Mouse (Mus musculus) 3134 (cell line): ENCODE measurements around the gene Mdh2.

Source experiments
- DNase-seq: peaks from one replicate; pipeline ENCODE4 v3.0.0-alpha.2; 2011; ENCODE audit warnings: low spot score; ENCODE audit not compliant: insufficient read length; ENCODE audit errors: extremely low read depth

The Mdh2 gene

DNA sequence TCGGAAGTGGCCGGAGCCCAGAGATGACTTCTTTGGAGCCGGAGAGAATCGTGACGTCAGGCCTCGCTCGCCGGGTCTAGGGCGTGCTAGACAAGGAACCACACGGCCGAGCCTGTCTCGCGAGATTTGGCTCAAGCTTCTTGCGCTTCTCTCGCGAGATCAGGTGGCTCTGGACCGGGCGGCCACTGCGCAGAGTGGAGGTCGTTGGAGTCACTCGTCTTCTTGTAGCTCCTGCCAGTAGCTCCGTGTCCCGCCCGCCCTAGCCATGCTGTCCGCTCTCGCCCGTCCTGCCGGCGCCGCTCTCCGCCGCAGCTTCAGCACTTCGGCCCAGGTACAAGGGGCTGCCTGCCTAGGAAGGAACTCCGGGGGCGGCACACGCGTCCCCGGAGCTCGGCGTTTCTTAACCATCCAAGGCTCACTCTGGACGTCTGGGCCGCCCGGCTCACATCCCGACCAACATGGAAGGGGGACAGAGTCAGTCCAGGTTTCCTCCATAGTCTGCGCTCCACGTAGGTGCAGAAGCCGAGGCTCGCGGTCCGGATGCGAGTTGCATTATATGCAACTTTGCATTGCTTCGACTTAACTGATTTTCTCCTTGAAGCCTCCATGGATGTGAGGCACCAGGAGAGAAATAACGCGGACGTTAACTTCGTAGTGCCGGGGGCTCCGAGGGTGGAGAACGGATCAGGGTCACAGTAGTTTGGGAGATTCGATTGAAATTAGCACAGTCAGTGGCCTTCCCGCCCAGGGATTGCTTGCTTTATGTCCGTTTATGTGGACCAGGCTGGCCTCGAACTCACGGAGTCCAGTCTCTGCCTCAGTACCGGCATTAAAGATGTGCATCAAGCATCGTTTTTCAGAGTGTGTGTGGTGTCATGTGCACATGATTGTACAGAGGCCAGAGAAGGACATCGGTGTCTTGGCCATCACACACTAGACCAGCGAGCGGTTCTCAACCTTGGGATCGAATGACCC is at the start of gene Mdh2:
Mdh2 (plus strand) TSS at position 10 of the 975 bp plus-strand sequence.
- peak; percentile 99 for DNase-seq

DNA sequence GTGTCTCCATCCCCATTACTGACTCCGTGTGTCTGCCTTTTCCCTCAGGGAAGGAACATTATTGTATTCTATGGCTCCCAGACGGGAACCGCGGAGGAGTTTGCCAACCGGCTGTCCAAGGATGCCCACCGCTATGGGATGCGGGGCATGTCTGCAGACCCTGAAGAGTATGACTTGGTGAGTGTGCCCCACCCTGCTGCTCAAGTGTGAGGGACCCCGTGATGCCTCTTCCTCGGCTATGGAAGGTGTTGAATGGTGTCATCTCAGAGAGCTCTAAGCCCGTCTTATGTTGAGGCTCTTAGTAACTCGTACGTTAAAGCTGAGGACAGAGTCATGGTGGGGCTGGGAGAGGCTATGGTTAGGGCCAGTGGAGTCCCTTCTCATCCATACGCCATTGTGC is 48.9 kb upstream of the Mdh2 start:
- no peak for DNase-seq

DNA sequence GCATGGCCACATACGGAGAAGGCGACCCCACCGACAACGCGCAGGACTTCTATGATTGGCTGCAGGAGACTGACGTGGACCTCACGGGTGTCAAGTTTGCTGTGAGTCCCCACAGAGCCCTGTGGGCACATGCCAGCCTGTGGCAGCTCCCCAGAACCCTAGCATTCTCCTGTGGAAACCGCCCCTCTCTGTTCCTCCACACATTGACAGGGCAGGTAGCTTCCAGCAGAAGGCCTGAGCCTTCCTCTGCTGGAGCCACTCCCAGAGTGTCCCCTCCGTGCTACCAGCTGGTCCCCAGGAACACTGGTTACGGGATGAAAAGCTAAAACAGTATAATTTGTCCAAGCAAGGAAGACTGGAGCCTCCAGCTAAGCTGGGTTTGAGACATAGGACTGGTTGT is 48.0 kb upstream of the Mdh2 start:
- no peak for DNase-seq

DNA sequence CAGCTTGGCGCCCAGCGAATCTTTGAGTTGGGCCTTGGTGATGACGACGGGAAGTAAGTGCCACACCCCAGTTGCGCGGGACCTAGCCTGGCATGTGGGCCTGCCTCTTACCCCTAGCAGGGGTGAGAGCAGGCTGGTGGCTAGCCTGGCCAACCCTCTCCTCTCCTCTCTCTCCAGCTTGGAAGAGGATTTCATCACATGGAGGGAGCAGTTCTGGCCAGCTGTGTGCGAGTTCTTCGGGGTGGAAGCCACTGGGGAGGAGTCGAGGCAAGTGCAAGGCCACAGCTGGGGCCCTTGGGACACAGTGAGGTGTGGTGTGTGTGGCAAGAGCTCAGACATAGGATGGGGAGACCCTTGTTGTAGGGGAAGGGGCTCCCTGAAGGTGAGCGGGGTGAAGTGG is 47.4 kb upstream of the Mdh2 start:
- no peak for DNase-seq

DNA sequence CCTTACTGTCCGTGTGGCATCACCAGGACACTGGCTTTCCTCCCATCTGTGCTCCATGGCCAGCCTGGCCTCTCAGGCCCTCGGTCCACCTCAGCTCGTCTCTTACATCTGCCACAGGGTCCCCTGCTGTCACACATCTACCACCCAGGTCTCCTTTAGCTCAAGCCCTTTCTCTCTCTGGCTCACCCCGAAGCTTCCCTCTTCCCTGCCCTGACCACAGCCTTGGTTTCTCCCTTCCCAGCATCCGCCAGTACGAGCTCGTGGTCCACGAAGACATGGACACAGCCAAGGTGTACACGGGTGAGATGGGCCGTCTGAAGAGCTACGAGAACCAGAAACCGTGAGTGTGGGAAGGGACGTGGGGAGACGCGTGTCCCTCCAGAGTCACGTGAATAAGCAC is 47.0 kb upstream of the Mdh2 start:
- DNase-seq = no peak

DNA sequence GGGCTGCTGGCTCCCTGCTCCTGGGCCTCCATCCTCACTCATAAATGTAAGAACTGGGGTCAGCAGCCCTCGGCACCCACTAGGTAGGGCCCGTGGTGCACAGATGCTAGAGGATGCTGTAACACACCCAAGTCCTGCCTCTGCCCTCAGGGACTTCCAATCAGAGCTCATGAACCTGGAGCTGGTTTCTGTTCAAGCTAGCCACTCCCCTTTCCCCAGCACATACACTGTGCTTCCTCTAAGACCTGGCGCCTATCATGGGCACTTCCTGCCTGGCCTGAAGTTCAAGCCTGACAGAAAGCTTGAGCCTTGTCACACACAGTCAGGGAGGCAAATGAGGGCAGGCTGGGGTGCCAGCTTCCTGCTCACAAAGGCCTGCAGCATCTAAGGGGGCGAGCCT is 45.2 kb upstream of the Mdh2 start:
- DNase-seq = no peak

DNA sequence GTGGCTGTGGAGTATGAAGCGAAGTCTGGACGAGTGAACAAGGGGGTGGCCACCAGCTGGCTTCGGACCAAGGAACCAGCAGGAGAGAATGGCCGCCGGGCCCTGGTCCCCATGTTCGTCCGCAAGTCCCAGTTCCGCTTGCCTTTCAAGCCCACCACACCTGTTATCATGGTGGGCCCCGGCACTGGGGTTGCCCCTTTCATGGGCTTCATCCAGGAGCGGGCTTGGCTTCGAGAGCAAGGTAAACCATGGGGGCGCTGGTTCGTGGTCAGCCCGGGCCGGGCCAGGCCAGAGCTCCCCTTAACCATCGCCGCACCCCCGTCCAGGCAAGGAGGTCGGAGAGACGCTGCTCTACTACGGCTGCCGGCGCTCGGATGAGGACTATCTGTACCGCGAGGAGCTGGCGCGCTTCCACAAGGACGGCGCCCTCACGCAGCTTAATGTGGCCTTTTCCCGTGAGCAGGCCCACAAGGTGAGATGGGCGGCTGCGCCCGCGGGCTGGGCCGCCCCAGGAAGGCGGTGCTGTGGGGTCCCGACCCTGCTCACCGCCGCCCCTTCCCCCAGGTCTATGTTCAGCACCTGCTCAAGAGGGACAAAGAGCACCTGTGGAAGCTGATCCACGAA is 44.1 kb upstream of the Mdh2 start:
- DNase-seq = no peak

DNA sequence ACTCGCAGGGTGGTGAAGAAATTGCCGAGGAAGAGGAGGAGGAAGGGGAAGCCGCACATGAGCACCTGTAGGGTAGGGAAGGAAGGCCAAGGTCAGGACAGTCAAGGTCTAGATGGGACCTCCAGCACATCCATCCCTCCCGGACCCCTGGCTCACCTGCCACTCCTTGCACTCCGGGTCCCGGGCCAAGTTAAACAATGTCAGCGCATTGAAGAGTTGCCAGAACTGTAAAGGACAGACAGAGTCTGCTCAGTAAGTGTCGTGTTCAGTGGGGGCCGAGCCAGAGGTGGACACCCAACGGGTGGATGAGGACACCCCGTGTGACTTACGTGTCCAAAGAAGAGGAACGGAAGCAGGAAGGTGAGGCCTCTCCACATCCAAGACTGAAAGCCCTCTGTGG is 42.5 kb upstream of the Mdh2 start:
- DNase-seq = no peak

DNA sequence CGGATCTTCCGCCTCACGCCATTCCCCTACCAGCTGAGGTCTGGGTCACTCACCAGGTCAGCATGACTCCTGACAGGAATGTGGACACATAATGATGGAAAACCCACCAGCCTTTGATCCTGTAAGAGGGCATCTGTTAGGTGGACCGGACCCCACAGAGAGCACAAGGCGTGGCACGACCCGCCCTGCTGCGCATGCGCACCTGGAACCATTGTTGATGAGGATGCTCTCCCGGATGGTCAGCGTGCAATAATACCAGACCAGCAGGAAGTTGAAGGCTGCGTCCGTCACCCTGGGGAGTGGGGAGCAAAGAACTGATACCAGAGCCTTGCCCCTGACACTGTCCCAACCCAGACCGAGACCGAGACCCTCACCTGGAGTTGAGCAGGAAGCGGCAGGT is 41.7 kb upstream of the Mdh2 start:
- no peak for DNase-seq

DNA sequence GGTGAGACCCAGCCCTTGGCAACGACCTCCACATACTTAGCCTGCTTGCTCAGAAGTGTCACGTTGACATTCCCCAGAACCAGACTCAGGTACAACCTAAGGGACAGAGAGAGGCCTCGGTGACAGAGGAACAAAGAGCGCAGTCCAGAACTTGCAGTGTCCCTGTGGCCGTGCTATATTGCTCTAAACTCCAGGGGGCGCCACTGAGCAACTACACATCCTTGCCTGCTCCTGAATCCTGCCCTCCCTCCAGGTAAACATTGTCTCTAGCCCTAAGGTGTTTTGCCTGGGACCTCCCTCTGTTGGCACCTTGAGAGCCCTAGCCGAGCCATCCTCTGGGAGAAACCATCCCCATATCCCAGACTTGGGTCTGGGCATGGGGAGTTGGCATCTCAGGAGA is 41.1 kb upstream of the Mdh2 start:
- DNase-seq = no peak

DNA sequence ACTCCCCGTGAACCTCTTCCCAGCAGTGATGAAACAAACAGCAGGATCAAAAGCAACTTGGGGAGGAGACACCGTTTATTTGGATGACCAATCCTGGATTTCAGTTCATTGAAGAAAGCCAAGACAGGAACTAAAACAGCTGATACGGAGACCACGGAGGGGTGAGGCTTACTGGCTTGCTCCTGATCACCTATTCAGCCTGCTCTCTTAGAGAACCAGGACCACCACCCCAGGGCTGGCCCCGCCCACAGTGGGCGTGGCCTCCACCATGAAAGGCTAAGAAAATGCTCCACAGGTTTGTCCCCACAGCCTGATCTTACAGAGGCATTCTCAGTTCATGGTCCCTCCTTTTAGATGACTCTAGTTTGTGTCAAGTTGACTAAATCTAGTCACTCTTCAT is 40.0 kb upstream of the Mdh2 start:
- DNase-seq = no peak

DNA sequence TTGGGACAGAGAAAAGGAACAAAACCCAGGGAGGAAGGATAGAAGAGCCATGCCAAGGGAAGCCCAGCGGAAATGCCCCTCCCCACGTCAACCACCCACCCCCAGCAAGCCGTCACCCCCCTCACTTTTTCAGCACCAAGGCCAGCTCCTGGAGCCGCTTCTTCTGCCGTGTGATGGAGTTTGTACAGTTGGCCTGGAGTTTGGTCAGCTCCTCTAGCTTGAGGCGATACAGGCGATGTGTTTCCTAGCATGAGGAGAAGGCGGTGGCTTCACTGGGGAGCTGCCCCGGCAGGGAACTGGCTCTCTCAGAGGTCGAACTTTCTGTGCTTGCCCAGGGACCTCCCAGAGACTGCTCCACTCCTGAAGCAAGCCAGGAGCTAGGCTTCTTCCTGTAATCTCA is 36.1 kb upstream of the Mdh2 start:
- DNase-seq = no peak

DNA sequence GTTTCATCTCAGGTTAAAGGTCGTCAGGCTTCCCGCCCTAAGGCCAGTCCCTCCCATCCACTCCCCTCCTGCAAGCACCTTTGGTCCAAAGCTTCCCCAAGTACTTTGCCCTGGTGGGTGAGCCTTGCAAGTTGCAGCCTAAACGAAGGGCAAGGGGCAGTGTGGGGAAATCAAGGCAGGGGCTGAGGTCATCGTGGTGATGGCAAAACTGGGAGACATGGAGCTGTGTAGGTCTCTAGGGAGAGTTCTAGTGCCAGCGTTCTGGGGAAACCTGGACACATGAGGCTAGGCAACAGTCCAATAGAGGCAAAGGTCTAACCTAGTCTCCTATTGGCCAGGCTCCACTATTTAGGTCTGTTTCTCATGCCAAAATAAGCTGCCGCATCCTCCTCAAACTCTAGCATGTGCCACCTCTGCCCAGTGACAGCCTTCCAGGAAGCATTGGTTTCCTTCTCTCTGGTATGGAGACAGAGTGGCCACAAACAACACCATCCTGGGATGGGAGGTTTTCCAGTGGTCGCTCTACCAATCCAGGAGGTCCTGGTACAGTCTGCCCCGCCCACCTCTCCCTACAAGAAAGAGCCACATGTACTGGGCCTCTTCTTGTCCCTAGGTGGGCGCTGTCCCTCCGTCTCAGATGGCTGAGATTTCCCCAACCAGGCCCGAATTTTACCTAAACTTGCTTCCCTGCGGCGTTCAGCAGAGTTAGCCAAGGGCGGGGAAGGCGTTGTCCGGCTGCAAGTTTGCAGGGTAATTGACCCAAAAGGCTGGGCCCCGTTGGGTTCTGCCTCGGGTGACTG is 35.1 kb upstream of the Mdh2 start:
- DNase-seq = peak; percentile 66

DNA sequence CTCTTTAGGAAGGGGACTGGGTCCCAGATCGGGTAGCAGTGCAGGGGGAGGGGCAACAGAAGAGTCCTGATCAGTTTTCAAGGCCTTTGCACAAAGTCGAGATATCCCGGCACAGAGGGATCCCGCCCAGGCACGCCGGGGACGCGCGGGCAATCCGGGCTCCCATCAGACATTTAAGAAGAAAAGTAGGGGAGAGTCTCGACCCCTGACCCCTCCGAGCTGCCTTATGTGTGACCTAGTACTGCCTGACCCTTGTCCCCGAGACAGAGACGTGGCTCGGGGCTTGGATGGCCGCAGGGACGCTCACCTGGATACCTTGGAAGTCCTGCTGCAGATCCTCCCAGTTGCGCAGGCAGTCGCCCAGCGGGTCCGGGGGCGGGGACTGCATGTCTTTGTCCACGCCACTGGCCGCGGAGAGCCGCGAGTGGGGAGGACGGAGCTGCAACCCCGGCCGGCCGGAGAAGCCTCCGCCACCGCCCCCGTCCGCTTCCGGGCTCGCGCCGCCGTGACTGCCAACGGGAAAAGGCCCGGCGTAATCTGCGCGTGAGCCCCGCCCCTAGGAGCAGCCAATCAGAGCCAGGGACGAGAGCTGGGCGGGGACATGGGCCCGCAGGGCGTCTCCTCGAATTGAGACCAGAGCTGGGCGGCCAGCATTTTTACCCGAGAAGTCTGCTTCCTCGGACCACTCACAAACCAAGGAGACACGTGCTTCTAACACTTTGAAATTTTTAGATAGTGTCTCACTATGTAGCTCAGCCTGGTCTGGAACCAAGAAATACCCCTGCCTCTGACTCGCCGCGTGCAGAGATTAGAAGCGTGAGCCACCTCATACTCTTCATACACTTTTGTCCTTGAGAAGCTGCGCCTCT is 34.3 kb upstream of the Mdh2 start, which contains the start of gene Tmem120a:
Tmem120a (minus strand) TSS at position 708 of the 869 bp plus-strand sequence.
- DNase-seq = peak; percentile 93

DNA sequence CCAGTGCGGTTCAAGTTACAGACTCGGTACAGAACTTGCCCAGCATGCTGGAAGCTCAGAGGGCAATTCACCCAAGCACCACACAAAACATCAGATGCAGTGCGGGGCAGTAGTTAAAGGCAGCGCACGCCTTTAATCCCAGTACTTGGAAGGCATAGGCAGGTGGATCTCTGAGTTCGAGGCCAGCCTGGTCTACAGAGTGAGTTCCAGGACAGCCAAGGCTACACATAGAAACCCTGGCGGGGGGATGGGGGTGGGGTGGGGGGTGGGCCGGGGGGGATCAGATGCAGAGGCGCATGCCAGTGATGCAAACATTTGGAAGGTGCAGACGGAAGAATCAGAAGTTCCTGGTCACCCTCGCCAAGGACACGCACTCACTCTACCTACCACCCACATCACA is 33.5 kb upstream of the Mdh2 start:
- no peak for DNase-seq

DNA sequence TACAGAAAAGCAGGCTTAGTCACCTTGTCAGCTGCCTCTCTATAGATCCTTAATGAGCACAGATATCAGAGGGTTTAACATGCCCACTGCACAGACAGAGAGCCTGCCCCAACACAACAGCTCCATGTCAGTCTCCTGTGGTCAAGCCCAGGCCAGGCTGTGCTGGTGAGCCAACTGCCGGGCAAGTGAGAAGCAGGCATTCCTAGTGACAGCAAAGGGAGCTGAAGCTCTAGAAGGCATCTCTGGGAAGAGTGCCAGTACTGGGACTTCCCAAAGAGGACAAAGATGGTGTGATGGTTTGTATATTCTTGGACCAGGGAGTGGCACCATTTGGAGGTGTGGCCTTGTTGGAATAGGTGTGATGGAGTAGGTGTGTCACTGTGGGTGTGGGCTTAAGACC is 27.2 kb upstream of the Mdh2 start:
- no peak for DNase-seq

DNA sequence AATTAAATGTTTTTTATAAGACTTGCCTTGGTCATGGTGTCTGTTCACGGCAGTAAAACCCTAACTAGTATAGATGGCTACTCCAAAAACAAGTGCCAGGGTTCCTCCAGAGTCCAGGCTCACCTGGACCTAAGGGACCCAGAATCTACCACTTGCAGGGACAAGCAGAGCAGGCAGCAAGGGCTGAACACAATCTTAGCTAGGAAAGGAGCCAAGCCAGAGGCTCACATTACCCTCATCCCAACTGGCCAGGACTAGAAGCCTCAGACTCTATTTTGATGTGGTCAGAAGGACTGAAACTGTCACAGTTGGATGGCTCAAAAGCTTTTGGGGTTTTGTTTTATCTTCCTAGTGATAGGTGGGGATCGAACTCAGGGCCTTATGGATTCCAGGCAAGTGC is 26.7 kb upstream of the Mdh2 start:
- no peak for DNase-seq

DNA sequence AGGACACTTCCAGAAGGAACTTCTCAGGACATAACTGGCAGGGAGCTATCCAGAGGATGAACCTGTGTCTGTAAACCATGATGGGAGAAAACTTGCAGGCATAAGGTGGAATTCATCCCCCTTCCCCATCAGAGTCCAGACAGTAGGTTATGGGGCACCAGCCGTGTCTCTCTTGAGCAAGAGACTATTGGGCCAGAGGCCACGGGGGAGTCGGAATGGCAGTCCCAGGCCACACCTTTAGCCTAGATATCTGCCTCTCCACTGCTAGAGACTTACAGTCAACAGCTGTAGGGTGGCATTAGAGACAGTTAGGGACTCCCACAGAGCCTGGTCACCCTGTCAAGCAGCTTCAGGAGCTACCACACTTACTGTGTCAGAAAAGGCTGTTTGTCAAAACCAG is 16.4 kb upstream of the Mdh2 start:
- DNase-seq = no peak

DNA sequence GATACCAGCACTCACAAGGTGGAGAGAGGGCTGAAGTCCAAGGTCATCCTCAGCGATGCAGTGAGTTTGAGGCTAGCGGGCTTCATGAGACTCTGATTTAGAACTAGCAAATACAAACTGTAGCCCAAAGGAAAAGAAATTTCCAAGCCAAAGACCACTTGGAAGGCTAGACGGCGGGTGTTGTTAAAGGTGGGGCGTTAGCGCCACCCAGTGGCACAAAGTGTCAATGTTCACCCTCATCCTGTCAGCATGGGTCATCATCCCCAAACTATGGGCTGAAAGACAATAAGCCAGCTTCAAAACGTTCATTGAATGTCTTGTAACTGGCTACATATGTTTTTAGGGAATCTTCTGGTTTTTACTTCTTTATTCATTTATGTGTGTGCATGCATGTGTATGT is 14.8 kb upstream of the Mdh2 start:
- no peak for DNase-seq

DNA sequence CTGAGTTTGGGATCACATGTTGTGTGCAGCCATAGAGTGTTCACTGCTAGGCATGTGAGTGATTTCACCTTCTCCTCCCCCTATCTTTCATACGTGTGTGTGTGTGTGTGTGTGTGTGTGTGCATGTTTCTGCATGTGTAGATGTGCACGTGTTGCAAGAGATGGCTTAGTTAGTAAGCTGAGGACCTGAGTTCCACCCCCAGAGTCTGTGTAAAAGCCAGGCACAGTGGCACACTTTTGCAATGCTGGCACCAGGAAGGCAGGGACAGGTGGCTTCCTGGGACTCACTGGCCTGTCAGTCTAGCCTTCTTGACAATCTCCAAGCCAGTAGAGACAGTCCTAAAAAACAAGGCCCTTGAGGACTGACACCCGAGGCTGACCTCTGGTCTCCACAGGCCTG is 13.3 kb upstream of the Mdh2 start:
- DNase-seq = no peak
